Mouse (Mus musculus): ENCODE data around the gene Doc2g. TPM values are rescaled to one million over a fixed set of nuclear protein-coding genes. Genes with fewer than 3 reads are reported as not detected.
"Not testable (repeated sequence)": the region's sequence is repeated elsewhere in the genome, so short reads cannot be mapped to it uniquely, and the experiment has no call there.

The Doc2g gene
- polyA plus RNA-seq, 1 experiment from 2014 or later, result 1.9 TPM

DNA sequence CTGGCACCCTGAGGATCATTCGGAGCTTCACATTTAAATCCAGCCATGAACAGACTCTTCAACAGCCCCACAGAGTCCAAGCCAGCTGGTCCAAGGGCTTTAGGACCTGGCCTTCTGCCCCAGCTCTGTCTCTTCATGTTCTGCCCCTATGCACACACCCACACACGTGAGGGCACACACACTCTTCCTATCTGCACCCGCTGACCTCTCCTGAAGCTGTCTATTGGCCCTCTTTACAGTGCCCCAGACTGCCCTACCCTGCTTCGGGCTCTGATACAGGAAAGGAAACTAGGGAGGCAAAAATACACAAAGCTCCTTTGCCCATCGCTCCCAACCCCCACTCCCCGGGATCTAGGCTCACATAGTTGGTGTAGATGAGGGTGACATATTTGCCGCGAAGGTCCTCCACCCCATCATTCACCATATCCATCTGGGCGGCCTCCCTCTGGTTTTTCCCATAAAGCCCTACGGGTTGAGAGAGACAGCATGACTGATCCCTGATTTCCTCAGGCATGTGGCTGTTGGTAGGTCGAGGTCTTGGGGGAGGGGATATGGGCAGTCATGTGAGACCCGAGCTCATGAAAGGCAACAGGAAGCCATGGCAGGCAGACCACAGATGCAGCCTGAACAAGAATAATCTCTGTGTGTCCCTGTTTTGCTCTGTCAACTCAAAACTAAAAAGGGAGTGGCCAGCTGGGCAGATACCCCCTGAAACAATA lies 33.4 kb downstream of the Doc2g start:
- WGBS, result 75% methylated on average over 12 of the region's 12 CpGs
- H3K4me3 ChIP-seq (ENCODE audit: low read depth, low read length), result no peak overlapping the region
- H3K9me3 ChIP-seq (ENCODE audit: control insufficient read depth, low read length), result no peaks in the 10 kb centered on the region
- no peaks in the 10 kb centered on the region for H3K27me3 ChIP-seq (ENCODE audit: control insufficient read depth, insufficient read depth, low read length)
- H3K4me1 ChIP-seq (replicated peaks; ENCODE audit: control insufficient read depth, insufficient read depth, low read length), result no peaks in the 10 kb centered on the region
- DNase-seq (ENCODE audit: low spot score) (peak; percentile 28), ATAC-seq (ENCODE audit: low FRiP score) (0 out of 2 replicates have a peak, but pooled peaks have one; percentile 10)
- H3K27ac ChIP-seq (ENCODE audit: low read depth, low read length), result no peak overlapping the region
- H3K36me3 ChIP-seq (ENCODE audit: control insufficient read depth, insufficient read depth, low read length), result no peaks in the 10 kb centered on the region
- H3K9ac ChIP-seq (ENCODE audit: low read depth, low read length), result no peak overlapping the region; the same call in 1 of the 2 replicates
- no peak overlapping the region for H3K4me2 ChIP-seq (replicated peaks; ENCODE audit: low read depth, low read length)

DNA sequence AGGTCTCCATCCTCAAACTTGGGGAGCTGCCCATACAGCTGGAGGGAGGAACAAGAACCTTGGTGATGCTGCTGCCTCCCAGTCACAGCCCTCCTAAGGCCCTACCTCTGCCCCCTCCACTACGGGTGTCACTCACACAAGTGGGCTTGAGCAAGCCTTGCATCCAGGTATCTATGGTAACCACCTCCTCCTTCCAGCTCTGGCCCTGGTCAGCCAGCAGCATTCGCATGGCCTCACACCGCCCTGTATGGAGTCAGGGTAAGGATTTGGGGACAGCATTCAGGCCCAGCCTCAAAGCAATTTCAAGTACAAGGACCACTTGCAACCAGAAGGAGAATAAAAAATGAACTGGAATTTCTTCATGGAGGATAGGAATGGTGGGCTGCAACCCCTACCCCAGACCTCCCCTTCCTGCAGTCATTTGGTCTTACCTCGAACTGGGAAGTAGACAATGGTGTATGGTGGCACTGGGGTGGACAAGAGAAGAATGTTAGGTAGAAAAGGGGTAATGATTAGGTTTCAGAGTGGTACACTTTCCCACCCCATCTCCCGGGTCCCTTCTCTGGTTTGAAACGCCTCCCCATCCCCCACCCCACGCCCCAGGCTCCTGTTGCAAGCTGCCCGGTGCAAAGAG lies 34.2 kb downstream of the Doc2g start:
- H3K9ac ChIP-seq (ENCODE audit: low read depth, low read length), result peak overlapping the region; percentile 70
- H3K27me3 ChIP-seq (ENCODE audit: control insufficient read depth, insufficient read depth, low read length); H3K36me3 ChIP-seq (ENCODE audit: control insufficient read depth, insufficient read depth, low read length); H3K4me1 ChIP-seq (replicated peaks; ENCODE audit: control insufficient read depth, insufficient read depth, low read length); H3K9me3 ChIP-seq (ENCODE audit: control insufficient read depth, low read length); DNase-seq (ENCODE audit: low spot score); H3K27ac ChIP-seq (ENCODE audit: low read depth, low read length): not testable (repeated sequence)
- H3K4me2 ChIP-seq (replicated peaks; ENCODE audit: low read depth, low read length), result peak overlapping the region; percentile 66
- peak overlapping the region; percentile 61 for H3K4me3 ChIP-seq (ENCODE audit: low read depth, low read length)
- ATAC-seq (ENCODE audit: low FRiP score), result peak; percentile 38; the same call in 1 of the 2 replicates
- WGBS, result 29% methylated on average over 7 of the region's 8 CpGs

- peak within 1 kb of the TSS; percentile 70 for H3K9ac ChIP-seq (ENCODE audit: low read depth, low read length)
- peak within 1 kb of the TSS; percentile 61 for H3K4me3 ChIP-seq (ENCODE audit: low read depth, low read length)
- ATAC-seq (ENCODE audit: low FRiP score) (peak; percentile 81), DNase-seq (ENCODE audit: low spot score) (peak; percentile 84)
- no peak within 1 kb of the TSS for H3K27ac ChIP-seq (ENCODE audit: low read depth, low read length)
- H3K4me2 ChIP-seq (replicated peaks; ENCODE audit: low read depth, low read length), result peak within 1 kb of the TSS; percentile 66
- no peaks in the 10 kb centered on the region for H3K9me3 ChIP-seq (ENCODE audit: control insufficient read depth, low read length)
- no peaks in the 10 kb centered on the region for H3K4me1 ChIP-seq (replicated peaks; ENCODE audit: control insufficient read depth, insufficient read depth, low read length)
- no peaks in the 10 kb centered on the region for H3K36me3 ChIP-seq (ENCODE audit: control insufficient read depth, insufficient read depth, low read length)
- under 1% methylated on average over 26 of the region's 26 CpGs for WGBS
- no peaks in the 10 kb centered on the region for H3K27me3 ChIP-seq (ENCODE audit: control insufficient read depth, insufficient read depth, low read length)
These were observed 34.7 kb downstream of the Doc2g start, which contains the start of gene Gstp1 for GRCm38 (mm10) chr19:4037788-4038232. Gstp1 (minus strand) TSS chr19:4037985.

DNA sequence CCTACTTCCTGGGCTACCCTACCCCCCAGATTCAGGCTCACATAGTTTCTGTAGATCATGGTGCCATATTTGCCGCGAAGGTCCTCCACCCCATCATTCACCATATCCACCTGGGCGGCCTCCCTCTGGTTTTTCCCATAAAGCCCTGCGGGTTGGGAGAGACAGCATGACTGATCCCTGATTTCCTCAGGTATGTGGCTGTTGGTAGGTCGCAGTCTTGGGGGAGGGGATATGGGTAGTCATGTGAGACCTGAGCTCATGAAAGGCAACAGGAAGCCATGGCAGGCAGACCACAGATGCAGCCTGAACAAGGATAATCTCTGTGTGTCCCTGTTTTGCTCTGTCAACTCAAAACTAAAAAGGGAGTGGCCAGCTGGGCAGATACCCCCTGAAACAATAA lies 37.8 kb downstream of the Doc2g start:
- 86% methylated on average over 5 of the region's 5 CpGs for WGBS
- H3K36me3 ChIP-seq (ENCODE audit: control insufficient read depth, insufficient read depth, low read length); H3K4me2 ChIP-seq (replicated peaks; ENCODE audit: low read depth, low read length); H3K27ac ChIP-seq (ENCODE audit: low read depth, low read length); DNase-seq (ENCODE audit: low spot score); H3K4me1 ChIP-seq (replicated peaks; ENCODE audit: control insufficient read depth, insufficient read depth, low read length); H3K9me3 ChIP-seq (ENCODE audit: control insufficient read depth, low read length); H3K4me3 ChIP-seq (ENCODE audit: low read depth, low read length); ATAC-seq (ENCODE audit: low FRiP score); H3K27me3 ChIP-seq (ENCODE audit: control insufficient read depth, insufficient read depth, low read length); H3K9ac ChIP-seq (ENCODE audit: low read depth, low read length): not testable (repeated sequence)

- ATAC-seq (ENCODE audit: low FRiP score); H3K9ac ChIP-seq (ENCODE audit: low read depth, low read length); H3K27me3 ChIP-seq (ENCODE audit: control insufficient read depth, insufficient read depth, low read length); H3K9me3 ChIP-seq (ENCODE audit: control insufficient read depth, low read length); H3K4me3 ChIP-seq (ENCODE audit: low read depth, low read length); H3K36me3 ChIP-seq (ENCODE audit: control insufficient read depth, insufficient read depth, low read length); H3K4me2 ChIP-seq (replicated peaks; ENCODE audit: low read depth, low read length); H3K4me1 ChIP-seq (replicated peaks; ENCODE audit: control insufficient read depth, insufficient read depth, low read length); DNase-seq (ENCODE audit: low spot score); H3K27ac ChIP-seq (ENCODE audit: low read depth, low read length): not testable (repeated sequence)
- 88% methylated on average over 3 of the region's 4 CpGs for whole genome bisulfite sequencing
These were observed 38.4 kb downstream of the Doc2g start for GRCm38 (mm10) chr19:4041500-4041899.

DNA sequence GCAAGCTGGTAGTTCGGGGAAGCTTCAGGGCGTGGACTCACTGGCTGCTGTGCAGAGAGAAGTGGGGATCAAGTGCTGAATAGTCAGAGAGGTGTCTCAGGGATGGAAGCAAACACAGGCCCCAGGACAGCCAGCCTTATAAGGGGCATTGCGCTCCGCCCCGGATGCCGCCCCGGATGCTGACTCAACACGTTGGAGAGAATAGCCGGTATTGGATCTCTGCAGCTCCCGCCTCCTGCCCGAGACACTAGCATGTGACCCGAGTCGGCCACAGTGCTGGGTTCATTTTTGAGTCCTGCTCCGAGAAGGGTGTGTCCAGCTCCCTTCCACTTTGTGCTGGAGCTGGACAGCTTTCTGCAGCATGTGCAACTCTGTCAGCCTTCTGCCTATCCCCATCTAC lies 39.0 kb downstream of the Doc2g start:
- 81% methylated on average over 14 of the region's 14 CpGs for WGBS
- Histone ChIP-seq H3K36me3 (ENCODE audit: control insufficient read depth, insufficient read depth, low read length) (no peaks in the 10 kb centered on the region), H3K4me1 (replicated peaks; ENCODE audit: control insufficient read depth, insufficient read depth, low read length) (no peaks in the 10 kb centered on the region), H3K4me3 (ENCODE audit: low read depth, low read length) (no peak overlapping the region), H3K27ac (ENCODE audit: low read depth, low read length) (no peak overlapping the region), H3K27me3 (ENCODE audit: control insufficient read depth, insufficient read depth, low read length) (no peaks in the 10 kb centered on the region), H3K9me3 (ENCODE audit: control insufficient read depth, low read length) (no peaks in the 10 kb centered on the region), H3K4me2 (replicated peaks; ENCODE audit: low read depth, low read length) (no peak overlapping the region), H3K9ac (ENCODE audit: low read depth, low read length) (no peak overlapping the region)
- DNase-seq (ENCODE audit: low spot score), result no peak
- no peak for ATAC-seq (ENCODE audit: low FRiP score)

DNA sequence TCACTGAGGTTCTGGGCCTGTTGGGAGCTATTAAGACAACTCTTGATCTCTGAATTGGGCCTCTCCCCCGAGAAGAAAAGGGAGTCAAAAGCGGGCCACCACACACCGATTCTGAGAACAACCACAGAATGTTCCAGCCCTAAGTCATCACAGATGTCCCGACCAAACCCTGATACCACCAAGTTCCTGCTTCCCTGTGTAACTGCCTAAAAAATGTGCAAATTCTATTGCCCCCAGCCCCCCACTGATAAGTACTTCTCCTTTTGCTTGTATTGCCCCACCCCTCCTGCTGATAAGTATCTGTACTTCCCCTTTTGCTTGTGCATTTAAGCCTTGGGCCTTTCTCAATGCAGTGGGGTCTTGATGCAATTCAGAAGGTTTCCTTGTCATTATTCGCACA lies 41.0 kb downstream of the Doc2g start:
- WGBS, result 91% methylated on average over 5 of the region's 5 CpGs
- ATAC-seq (ENCODE audit: low FRiP score); H3K9ac ChIP-seq (ENCODE audit: low read depth, low read length); H3K4me3 ChIP-seq (ENCODE audit: low read depth, low read length); DNase-seq (ENCODE audit: low spot score); H3K27me3 ChIP-seq (ENCODE audit: control insufficient read depth, insufficient read depth, low read length); H3K36me3 ChIP-seq (ENCODE audit: control insufficient read depth, insufficient read depth, low read length); H3K27ac ChIP-seq (ENCODE audit: low read depth, low read length); H3K9me3 ChIP-seq (ENCODE audit: control insufficient read depth, low read length); H3K4me1 ChIP-seq (replicated peaks; ENCODE audit: control insufficient read depth, insufficient read depth, low read length); H3K4me2 ChIP-seq (replicated peaks; ENCODE audit: low read depth, low read length): not testable (repeated sequence)

- Histone ChIP-seq H3K9ac (ENCODE audit: low read depth, low read length) (no peak within 1 kb of the TSS), H3K36me3 (ENCODE audit: control insufficient read depth, insufficient read depth, low read length) (no peaks in the 10 kb centered on the region), H3K4me1 (replicated peaks; ENCODE audit: control insufficient read depth, insufficient read depth, low read length) (no peaks in the 10 kb centered on the region), H3K27me3 (ENCODE audit: control insufficient read depth, insufficient read depth, low read length) (no peaks in the 10 kb centered on the region), H3K27ac (ENCODE audit: low read depth, low read length) (no peak within 1 kb of the TSS), H3K4me3 (ENCODE audit: low read depth, low read length) (no peak within 1 kb of the TSS), H3K4me2 (replicated peaks; ENCODE audit: low read depth, low read length) (no peak within 1 kb of the TSS), H3K9me3 (ENCODE audit: control insufficient read depth, low read length) (no peaks in the 10 kb centered on the region)
- WGBS, result 60% methylated on average over 16 of the region's 16 CpGs
- ATAC-seq (ENCODE audit: low FRiP score) (no peak), DNase-seq (ENCODE audit: low spot score) (peak; percentile 51)
These were observed 43.1 kb downstream of the Doc2g start, which contains the start of gene Gstp2 for GRCm38 (mm10) chr19:4045966-4046865. Gstp2 (minus strand) TSS chr19:4046023.
